Mouse (Mus musculus): Measurements from ENCODE around the gene Cenpm. TPM values are rescaled to one million over a fixed set of nuclear protein-coding genes. Genes with fewer than 3 reads are reported as not detected.

The Cenpm gene
- polyA plus RNA-seq, 1 experiment from 2014 or later = 20.0 TPM

DNA sequence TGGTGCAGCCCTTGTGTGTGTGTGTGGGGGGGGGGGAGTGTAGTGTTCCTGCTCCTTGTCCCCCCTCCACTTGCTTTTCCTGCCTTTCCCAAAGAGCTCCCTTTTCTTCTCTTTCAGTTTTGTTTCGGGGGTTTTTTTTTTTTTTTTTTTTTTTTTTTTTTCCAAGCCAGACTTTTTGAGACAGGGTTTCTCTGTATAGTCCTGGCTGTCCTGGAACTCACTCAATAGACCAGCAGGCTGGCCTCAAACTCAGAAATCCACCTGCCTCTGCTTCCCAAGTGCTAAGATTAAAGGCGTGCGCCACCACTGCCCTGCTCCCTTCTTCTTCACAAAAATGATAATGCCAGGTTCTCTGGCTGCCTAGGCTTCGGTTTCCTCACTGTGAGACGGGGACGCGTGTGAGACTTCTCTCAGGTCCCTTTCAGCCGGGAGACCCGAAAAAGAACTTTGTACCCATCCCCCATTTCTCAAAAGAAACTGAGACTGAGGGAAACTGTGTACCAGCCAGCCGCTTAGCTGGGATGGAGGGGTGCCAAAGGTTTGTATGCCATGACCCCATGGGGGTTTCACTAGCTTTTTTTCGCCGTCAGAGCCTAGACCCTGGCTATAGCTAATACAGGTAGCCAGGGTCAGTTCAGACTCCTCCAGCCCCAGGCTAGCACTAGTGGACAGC lies 24.4 kb downstream of the Cenpm start:
- ATAC-seq (ENCODE audit: low FRiP score) = no peak
- H3K4me3 ChIP-seq = no peak overlapping the region
- peaks cover 53% of the 10 kb centered on the region for H3K27me3 ChIP-seq
- WGBS = 58% methylated on average over 11 of the region's 12 CpGs
- no peak overlapping the region for H3K4me2 ChIP-seq
- no peak overlapping the region for H3K9ac ChIP-seq
- H3K36me3 ChIP-seq = no peaks in the 10 kb centered on the region
- H3K27ac ChIP-seq = no peak overlapping the region
- peaks cover 48% of the 10 kb centered on the region for H3K4me1 ChIP-seq (replicated peaks)
- H3K9me3 ChIP-seq = no peaks in the 10 kb centered on the region

DNA sequence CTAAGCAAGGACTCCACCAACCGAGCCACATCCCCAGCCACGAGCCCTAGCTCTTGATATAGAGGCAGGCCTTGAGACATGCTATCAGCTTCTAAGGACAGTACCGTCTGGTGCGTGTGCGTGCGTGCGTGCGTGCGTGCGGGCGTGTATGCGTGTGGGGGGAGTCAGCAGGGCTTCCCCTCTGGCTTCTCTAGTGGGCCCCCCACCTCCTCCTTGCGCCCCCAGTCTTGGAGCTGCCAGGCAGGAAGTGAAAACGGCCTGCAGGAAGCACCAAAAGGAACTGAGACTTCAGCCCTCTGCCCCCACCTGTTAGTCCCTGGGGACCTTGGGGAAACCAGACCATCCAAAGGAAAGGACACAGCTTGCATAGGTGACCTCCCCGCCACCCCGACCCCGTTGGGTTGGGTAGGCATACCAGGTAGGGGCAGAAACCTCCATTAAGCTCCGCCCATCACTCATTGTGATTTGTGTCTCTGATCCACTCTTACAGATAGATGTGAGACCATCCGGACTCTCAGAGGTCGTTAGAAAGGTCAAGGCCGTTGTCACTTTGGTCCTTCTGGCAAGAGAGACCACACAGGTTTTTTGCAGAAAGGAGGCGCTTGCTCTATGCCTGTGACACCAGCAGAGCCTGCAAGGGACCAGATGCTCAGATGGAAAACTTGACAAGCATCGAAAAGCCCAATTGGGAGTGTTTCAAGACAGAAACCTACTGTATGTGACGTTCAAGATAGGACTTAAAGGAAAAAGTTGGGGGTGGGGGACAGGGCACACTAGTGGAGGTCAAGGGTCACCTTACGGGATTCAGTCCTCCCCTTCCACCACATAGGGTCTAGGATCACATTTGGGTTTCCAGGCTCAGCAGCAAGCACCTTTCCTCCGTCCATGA lies 25.5 kb downstream of the Cenpm start:
- Histone ChIP-seq H3K9ac (no peak overlapping the region), H3K4me1 (replicated peaks) (peaks cover 38% of the 10 kb centered on the region), H3K9me3 (no peaks in the 10 kb centered on the region), H3K4me3 (no peak overlapping the region), H3K27ac (no peak overlapping the region), H3K27me3 (peaks cover 51% of the 10 kb centered on the region), H3K4me2 (no peak overlapping the region), H3K36me3 (no peaks in the 10 kb centered on the region)
- 80% methylated on average over 26 of the region's 26 CpGs for WGBS
- ATAC-seq (ENCODE audit: low FRiP score) = no peak

DNA sequence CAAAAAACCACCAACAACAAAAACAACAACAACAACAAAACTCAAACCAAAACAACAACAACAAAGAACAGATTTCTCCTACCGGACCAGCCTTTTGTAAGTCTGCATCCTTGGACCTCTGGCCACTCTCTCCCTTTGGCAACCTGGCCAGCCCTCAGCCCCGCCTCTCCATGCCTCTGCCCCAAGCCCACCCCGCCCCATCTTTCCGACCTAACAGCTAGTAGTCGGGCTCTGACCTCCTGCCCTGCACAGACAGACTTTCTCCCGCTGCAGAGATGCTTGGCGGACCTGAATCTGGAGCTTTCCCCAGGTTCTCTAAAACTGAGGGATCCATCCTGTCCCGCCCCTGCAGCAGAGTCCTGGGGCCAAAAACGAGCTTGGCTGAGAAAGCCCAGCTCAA lies 26.6 kb downstream of the Cenpm start:
- Histone ChIP-seq H3K27me3 (peaks cover 56% of the 10 kb centered on the region), H3K4me3 (no peak overlapping the region), H3K4me2 (no peak overlapping the region), H3K4me1 (replicated peaks) (peaks cover 35% of the 10 kb centered on the region), H3K27ac (no peak overlapping the region), H3K9me3 (no peaks in the 10 kb centered on the region), H3K36me3 (no peaks in the 10 kb centered on the region), H3K9ac (no peak overlapping the region)
- 31% methylated on average over 9 of the region's 9 CpGs for WGBS
- no peak for ATAC-seq (ENCODE audit: low FRiP score)

DNA sequence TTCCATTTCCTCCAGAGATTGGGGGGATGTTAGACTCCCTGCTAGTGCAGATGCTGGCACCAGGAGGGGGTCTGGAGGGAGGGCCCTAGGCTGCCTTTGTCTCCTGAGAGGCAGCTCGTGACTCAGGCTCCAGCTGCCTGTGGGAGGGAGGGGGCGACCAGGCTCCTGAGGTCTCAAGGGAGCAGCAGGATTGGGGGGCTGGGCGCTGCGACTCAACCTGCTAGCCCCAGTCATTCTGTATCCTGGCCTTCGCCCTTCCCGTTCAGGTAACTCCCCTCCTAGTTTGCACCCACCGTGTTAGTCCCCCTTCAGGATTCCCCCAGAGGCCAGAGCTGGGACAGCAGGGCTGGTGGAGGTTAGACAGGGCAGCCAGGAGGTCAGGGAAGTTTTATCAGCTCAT lies 27.5 kb downstream of the Cenpm start:
- H3K27ac ChIP-seq = no peak overlapping the region
- 17% methylated on average over 7 of the region's 7 CpGs for WGBS

DNA sequence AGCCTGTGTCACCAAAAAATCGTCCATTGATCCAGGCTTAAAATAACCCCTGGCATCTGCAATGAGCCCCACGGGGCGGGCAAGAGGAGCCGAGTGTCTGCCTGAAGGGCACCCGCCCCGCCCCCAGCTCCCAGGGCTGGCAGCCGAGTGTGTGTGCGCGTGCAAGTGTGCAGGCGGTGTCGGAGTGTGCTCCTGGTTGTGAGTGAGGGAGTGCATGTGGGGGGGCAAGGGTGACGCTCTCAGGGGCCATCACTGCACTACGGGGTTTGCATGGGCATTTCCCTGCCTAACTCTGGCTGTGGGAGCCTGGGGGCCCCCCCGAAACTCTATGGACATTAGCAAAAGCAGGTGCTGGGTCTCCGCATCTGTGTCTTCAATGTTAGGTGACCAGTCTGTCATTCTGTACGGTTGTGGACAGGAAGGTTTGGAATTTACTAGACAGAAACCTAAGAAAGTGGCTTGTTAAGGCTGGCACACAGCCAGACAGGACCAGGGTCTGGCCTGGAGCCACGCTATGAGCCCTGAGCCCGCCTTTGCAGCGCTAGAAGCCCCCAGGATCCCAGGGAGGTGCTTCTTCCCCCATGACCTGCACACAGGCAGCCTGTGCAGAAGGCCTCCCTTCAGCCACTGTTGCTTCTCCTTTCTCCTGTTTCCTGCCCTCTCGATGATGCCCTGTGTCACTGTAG lies 28.3 kb downstream of the Cenpm start:
- H3K27me3 ChIP-seq = peaks cover 69% of the 10 kb centered on the region

More for the DNA sequence above, 27.5 kb downstream of the Cenpm start:
- Histone ChIP-seq H3K27me3 (peaks cover 61% of the 10 kb centered on the region), H3K36me3 (no peaks in the 10 kb centered on the region), H3K9me3 (no peaks in the 10 kb centered on the region), H3K4me3 (no peak overlapping the region), H3K4me1 (replicated peaks) (peaks cover 44% of the 10 kb centered on the region), H3K4me2 (no peak overlapping the region), H3K9ac (no peak overlapping the region)
- ATAC-seq (ENCODE audit: low FRiP score) = no peak

DNA sequence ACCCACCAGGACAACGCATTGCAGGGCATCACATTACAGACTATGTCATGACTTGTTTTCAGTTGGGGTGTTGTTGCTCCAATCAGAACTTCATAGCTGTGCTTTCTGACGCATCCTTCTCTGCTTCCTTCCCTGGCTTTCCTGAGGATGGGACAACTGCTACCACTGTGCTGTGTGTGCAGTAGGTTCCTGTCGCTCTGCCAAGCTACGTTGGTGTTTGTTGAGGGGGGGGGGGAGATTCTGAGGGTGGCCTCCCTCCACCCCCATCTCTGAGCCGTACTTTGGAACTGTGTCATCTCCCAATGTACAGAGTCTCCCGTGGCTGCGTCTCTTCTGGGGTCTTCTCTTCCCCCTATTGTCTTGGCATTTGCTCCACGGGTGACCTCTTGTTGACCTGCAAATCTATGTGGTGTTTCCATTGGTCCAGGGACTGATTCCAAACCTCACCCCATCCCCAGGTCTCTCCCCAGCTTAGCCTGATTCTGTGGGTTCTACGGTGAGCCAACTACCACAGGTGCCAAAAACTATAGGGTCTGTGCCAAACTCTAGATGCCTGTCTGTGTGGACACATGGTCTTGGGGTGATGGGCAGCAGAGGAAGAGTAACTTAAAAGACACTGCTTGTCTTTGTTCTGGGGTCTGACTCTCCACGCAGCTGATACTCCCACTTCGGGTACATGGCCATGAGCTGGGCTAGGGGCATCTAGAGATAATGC lies 29.1 kb downstream of the Cenpm start:
- H3K36me3 ChIP-seq = no peaks in the 10 kb centered on the region
- ATAC-seq (ENCODE audit: low FRiP score) = no peak
- 31% methylated on average over 11 of the region's 11 CpGs for WGBS
- H3K27ac ChIP-seq = no peak overlapping the region
- H3K4me2 ChIP-seq = no peak overlapping the region
- no peaks in the 10 kb centered on the region for H3K9me3 ChIP-seq
- H3K4me1 ChIP-seq (replicated peaks) = peaks cover 43% of the 10 kb centered on the region
- H3K27me3 ChIP-seq = peaks cover 70% of the 10 kb centered on the region
- H3K4me3 ChIP-seq = no peak overlapping the region
- no peak overlapping the region for H3K9ac ChIP-seq

More for the DNA sequence above, 28.3 kb downstream of the Cenpm start:
- no peaks in the 10 kb centered on the region for H3K9me3 ChIP-seq
- peaks cover 50% of the 10 kb centered on the region for H3K4me1 ChIP-seq (replicated peaks)
- H3K4me2 ChIP-seq = no peak overlapping the region
- H3K4me3 ChIP-seq = no peak overlapping the region
- 41% methylated on average over 20 of the region's 20 CpGs for WGBS
- no peak for ATAC-seq (ENCODE audit: low FRiP score)
- H3K9ac ChIP-seq = no peak overlapping the region
- H3K36me3 ChIP-seq = no peaks in the 10 kb centered on the region
- no peak overlapping the region for H3K27ac ChIP-seq

DNA sequence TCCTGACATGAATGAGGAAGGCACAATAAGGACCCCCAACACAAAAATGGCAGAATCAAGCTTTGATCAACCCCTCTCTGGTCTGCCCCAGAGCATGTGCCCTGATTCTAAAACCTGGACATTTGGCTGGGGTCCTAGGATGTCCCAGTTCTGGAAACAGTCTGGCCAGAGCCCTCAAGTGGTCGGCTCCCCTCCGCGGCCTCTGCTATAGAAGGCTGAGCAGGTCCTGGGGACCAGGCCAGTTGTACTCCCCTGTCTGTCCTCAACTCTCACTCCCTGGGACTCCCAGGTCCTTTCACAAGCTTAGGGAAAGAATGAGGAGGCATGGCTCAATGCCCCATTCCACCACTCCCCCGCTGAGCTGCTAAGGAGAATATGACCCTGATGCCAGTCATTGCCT lies 31.3 kb downstream of the Cenpm start:
- no peak overlapping the region for H3K27ac ChIP-seq
- WGBS = 15% methylated on average over 4 of the region's 4 CpGs
- H3K9me3 ChIP-seq = no peaks in the 10 kb centered on the region
- H3K9ac ChIP-seq = no peak overlapping the region
- peaks cover 91% of the 10 kb centered on the region for H3K27me3 ChIP-seq
- ATAC-seq (ENCODE audit: low FRiP score) = no peak
- H3K4me1 ChIP-seq (replicated peaks) = peaks cover 45% of the 10 kb centered on the region
- no peak overlapping the region for H3K4me3 ChIP-seq
- no peak overlapping the region; the same call in 1 of the 2 replicates for H3K4me2 ChIP-seq
- no peaks in the 10 kb centered on the region for H3K36me3 ChIP-seq

DNA sequence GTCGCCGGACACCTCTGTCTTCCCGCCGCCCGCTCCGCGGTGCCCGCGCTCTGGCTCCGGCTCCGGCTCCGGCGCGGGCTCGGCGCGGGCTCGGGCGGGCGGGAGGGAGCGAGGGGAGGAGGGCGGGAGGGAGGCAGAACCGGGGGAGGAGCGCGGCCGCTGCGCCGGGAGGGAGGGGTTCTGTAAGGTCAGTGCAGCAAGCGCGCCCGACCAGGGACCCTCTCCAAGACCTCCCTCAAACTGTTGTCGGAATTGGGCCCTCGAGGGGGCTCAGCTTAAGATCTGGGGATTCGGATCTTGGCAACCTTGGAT lies 31.8 kb downstream of the Cenpm start, which contains the start of gene Shisa8:
TSS of gene Shisa8 (minus strand) at position 64 of the 312 bp plus-strand sequence.
- H3K27ac ChIP-seq = no peak within 1 kb of the TSS
- H3K4me2 ChIP-seq = peak within 1 kb of the TSS; percentile 70
- H3K27me3 ChIP-seq = peaks cover 94% of the 10 kb centered on the region
- WGBS = 4% methylated on average over 11 of the region's 34 CpGs
- H3K9ac ChIP-seq = peak within 1 kb of the TSS; percentile 66
- H3K36me3 ChIP-seq = no peaks in the 10 kb centered on the region
- no peak for ATAC-seq (ENCODE audit: low FRiP score)
- H3K4me1 ChIP-seq (replicated peaks) = peaks cover 48% of the 10 kb centered on the region
- no peaks in the 10 kb centered on the region for H3K9me3 ChIP-seq
- H3K4me3 ChIP-seq = peak within 1 kb of the TSS; percentile 48

DNA sequence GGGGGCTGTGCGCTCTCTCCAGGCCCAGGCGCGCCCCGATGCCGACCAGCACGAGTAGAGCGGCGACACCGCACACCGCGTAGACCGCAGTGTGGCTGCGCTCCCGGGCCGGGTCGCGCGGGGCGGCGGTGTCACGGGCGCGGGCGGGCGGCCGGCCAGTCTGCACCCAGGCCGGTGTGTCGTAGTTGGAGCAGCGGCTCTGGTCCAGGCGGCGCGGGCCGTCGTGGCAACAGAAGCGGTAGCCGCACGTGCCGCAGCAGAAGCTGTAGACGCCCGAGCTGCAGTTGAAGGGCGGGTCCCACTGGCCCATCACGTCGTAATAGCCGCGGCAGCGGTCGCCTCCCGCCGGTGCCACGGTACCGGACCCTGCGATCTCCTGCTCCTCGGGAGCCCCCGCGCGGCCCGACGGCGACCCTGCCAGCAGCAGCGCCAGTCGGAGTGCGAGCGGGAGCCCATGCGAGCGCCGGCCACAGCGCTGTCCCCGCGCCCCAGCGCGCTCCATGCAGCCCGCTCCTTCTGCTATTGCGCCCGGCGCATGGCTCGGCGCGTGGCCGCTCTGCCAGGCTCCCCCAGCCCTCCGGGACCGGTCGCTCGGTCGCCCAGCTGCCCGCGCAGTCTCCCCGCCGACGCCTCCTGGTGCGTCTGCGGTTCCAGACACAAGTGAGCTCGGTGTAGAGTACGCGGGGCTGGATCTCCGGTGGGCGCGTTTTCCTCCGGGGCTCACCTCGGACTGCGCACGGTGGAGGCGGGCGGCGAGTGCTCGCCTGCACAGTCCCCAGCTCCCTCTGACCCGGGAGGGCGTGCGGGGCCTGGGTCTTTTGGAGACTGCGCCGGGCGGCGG lies 32.4 kb downstream of the Cenpm start:
- Histone ChIP-seq H3K9me3 (no peaks in the 10 kb centered on the region), H3K27me3 (peaks cover 97% of the 10 kb centered on the region), H3K4me1 (replicated peaks) (peaks cover 52% of the 10 kb centered on the region), H3K9ac (peak overlapping the region; percentile 66), H3K4me3 (peak overlapping the region; percentile 48), H3K27ac (no peak overlapping the region), H3K36me3 (no peaks in the 10 kb centered on the region), H3K4me2 (peak overlapping the region; percentile 70)
- peak; percentile 50 for ATAC-seq (ENCODE audit: low FRiP score)
- WGBS = under 1% methylated on average over 105 of the region's 112 CpGs

DNA sequence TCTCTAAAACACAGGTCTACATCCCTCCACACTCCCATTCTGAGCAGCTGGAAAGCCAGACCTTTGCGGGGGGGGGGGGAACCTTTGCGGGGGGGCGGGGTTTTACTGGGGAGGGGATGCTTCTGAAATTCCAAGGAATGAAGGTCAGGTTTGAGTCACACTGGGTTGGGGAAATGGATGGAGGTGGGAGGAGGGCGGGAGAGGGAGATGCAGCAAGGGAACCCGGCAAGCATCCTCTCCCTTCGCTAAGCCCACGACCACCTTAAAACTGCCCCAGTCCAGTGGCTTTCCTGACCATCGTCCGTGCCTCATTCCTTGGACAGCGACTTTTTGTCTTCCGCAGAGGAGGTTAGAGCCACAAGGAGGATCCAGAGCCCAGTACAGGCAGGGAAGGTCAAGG lies 33.3 kb downstream of the Cenpm start:
- peak overlapping the region; percentile 66; the same call in 1 of the 2 replicates for H3K9ac ChIP-seq

DNA sequence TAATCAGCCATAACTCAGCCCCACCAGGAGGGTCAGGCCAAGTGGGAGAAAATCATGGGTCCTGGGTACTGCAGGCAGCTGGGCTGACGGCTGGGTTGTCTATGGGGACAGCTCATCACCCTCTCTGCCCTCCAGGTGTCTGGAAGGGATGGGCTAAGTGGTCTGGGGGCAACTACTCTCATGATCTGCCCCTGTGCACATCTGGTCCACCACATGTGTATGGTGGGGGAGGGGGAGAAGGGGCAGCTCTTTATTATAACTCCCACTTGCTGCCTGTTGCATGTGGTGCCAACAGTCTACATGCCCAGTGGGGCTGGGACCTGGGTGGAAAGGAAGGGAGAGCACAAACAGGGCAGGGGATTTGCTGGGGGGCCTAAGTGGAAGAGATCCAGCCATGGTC lies 33.7 kb downstream of the Cenpm start:
- Histone ChIP-seq H3K9ac (no peak overlapping the region), H3K4me2 (no peak overlapping the region)

More for the DNA sequence above, 33.3 kb downstream of the Cenpm start:
- Histone ChIP-seq H3K4me1 (replicated peaks) (peaks cover 52% of the 10 kb centered on the region), H3K36me3 (peaks cover 3% of the 10 kb centered on the region; the same call in 1 of the 2 replicates), H3K27me3 (peaks cover 97% of the 10 kb centered on the region), H3K9me3 (no peaks in the 10 kb centered on the region), H3K4me3 (peak overlapping the region; percentile 48), H3K27ac (no peak overlapping the region), H3K4me2 (peak overlapping the region; percentile 70; the same call in 1 of the 2 replicates)
- 3% methylated on average over 11 of the region's 11 CpGs for WGBS
- no peak for ATAC-seq (ENCODE audit: low FRiP score)

More for the DNA sequence above, 33.7 kb downstream of the Cenpm start:
- Histone ChIP-seq H3K27me3 (peaks cover 97% of the 10 kb centered on the region), H3K36me3 (peaks cover 8% of the 10 kb centered on the region), H3K4me3 (no peak overlapping the region), H3K9me3 (no peaks in the 10 kb centered on the region), H3K4me1 (replicated peaks) (peaks cover 52% of the 10 kb centered on the region), H3K27ac (no peak overlapping the region)
- 29% methylated on average over 1 of the region's 1 CpGs for WGBS
- ATAC-seq (ENCODE audit: low FRiP score) = no peak

Data from hindbrain, embryonic 13.5 days (tissue).